Mouse (Mus musculus) small intestine, adult 2 months (tissue): ENCODE measurements around the gene Ear2. TPM values are rescaled to one million over a fixed set of nuclear protein-coding genes. Genes with fewer than 3 reads are reported as not detected.
"Not testable (repeated sequence)": the region's sequence is repeated elsewhere in the genome, so short reads cannot be mapped to it uniquely, and the experiment has no call there.

Experiments used
- H3K27ac ChIP-seq: fragments of 200-500 bp; 2 replicates; pipeline ENCODE4 v1.5.1; 2012; ENCODE audit warnings: low read depth, low read length, control low read depth, inconsistent platforms; ENCODE audit not compliant: insufficient read depth
- H3K27me3 ChIP-seq: fragments of 200-500 bp; 2 replicates; pipeline ENCODE4 v1.6.1; 2012; ENCODE audit warnings: mild to moderate bottlenecking, moderate library complexity, low read length, inconsistent platforms; ENCODE audit not compliant: control insufficient read depth, insufficient read depth
- H3K36me3 ChIP-seq: fragments of 200-500 bp; 2 replicates; pipeline ENCODE4 v1.6.1; 2012; ENCODE audit warnings: mild to moderate bottlenecking, low read length, control low read depth, inconsistent platforms; ENCODE audit not compliant: control insufficient read depth, insufficient read depth
- H3K4me1 ChIP-seq: fragments of 200-500 bp; 2 replicates; pipeline ENCODE4 v1.6.1; 2012; ENCODE audit warnings: low read length, inconsistent platforms, mixed read lengths; ENCODE audit not compliant: control insufficient read depth, insufficient read depth, insufficient read length
- H3K4me3 ChIP-seq: fragments of 200-500 bp; 2 replicates; pipeline ENCODE4 v1.5.1; 2012; ENCODE audit warnings: low read depth, mild to moderate bottlenecking, control low read depth, inconsistent platforms, low read length, moderate library complexity
- CTCF ChIP-seq: fragments of 200-500 bp; IDR thresholded peaks from 2 replicates; pipeline ENCODE4 v1.5.1; 2012; ENCODE audit warnings: low read depth, mild to moderate bottlenecking, control low read depth, inconsistent platforms, low read length, moderate library complexity, mixed read lengths; ENCODE audit not compliant: insufficient replicate concordance, insufficient read length; ENCODE audit errors: extremely low read depth
- POLR2A ChIP-seq: fragments of 200-500 bp; IDR thresholded peaks from 2 replicates; pipeline ENCODE4 v1.6.1; 2012; ENCODE audit warnings: low read depth, mild to moderate bottlenecking, control low read depth, inconsistent platforms, low read length, moderate library complexity
- WGBS: fragments of 180-500 bp; shearing (Covaris S2); methylation state at CpG from one replicate; pipeline ENCODE4 v1.1.7; 2018; 5-methylcytosine and 5-hydroxymethylcytosine counted together
- polyA plus RNA-seq: library from polyadenylated mRNA; depleted of rRNA; stranded (reverse); fragments of >200 nt; gene quantifications from 2 replicates; pipeline ENCODE4 v1.2.3, GENCODE M21; 2012; rRNA removed

The Ear2 gene
- polyA plus RNA-seq, 1 experiment: 1.4 TPM

- H3K4me3 ChIP-seq: no peak overlapping the region
- TF ChIP-seq POLR2A (no peak), CTCF (no peak)
- H3K27me3 ChIP-seq: no peaks in the 10 kb centered on the region
- H3K4me1 ChIP-seq: no peaks in the 10 kb centered on the region
- H3K36me3 ChIP-seq: no peaks in the 10 kb centered on the region
- H3K27ac ChIP-seq: no peak overlapping the region
These were observed 8.5 kb downstream of the Ear2 start for GRCm38 (mm10) chr14:44110981-44111380.

- not testable (repeated sequence) for H3K27me3 ChIP-seq, H3K4me3 ChIP-seq, H3K27ac ChIP-seq, H3K4me1 ChIP-seq, H3K36me3 ChIP-seq
- WGBS: 78% methylated on average over 4 of the region's 4 CpGs
These were observed 21.1 kb downstream of the Ear2 start, which contains the start of gene Gm3327 for GRCm38 (mm10) chr14:44123551-44123950. Gm3327 (plus strand) TSS chr14:44123851.

Other genes starting within 250 kb of the Ear2 start
- not detected in 2 replicates for gene Ear1, start 227.1 kb upstream of the Ear2 start, polyA plus RNA-seq
- gene Ear10, start 179.1 kb upstream of the Ear2 start, polyA plus RNA-seq: not detected in 2 replicates
- gene Gm8113, start 177.3 kb upstream of the Ear2 start, polyA plus RNA-seq: 0.08 and 0.15 TPM in 2 replicates
- gene Ang5, start 145.6 kb upstream of the Ear2 start, polyA plus RNA-seq: not detected in 2 replicates
- not detected in 2 replicates for gene Ang6, start 100.4 kb upstream of the Ear2 start, polyA plus RNA-seq
- gene Gm3327, start 21.2 kb downstream of the Ear2 start, polyA plus RNA-seq: not detected in 2 replicates
- not detected in 2 replicates for gene Gm8212, start 95.0 kb downstream of the Ear2 start, polyA plus RNA-seq
- not detected in 2 replicates for gene 4930503E14Rik, start 110.6 kb downstream of the Ear2 start, polyA plus RNA-seq
- gene Gm8220, start 182.9 kb downstream of the Ear2 start, polyA plus RNA-seq: not detected in 2 replicates
- gene Gm5930, start 235.9 kb downstream of the Ear2 start, polyA plus RNA-seq: not detected in 2 replicates